Mouse (Mus musculus) retina, adult 2 months (tissue): Measurements from ENCODE around the gene Met.

ENCODE experiments used
- DNase-seq: peaks from one replicate; pipeline ENCODE4 v3.0.0-alpha.2; 2012; ENCODE audit warnings: low read depth, low spot score

The Met gene

DNA sequence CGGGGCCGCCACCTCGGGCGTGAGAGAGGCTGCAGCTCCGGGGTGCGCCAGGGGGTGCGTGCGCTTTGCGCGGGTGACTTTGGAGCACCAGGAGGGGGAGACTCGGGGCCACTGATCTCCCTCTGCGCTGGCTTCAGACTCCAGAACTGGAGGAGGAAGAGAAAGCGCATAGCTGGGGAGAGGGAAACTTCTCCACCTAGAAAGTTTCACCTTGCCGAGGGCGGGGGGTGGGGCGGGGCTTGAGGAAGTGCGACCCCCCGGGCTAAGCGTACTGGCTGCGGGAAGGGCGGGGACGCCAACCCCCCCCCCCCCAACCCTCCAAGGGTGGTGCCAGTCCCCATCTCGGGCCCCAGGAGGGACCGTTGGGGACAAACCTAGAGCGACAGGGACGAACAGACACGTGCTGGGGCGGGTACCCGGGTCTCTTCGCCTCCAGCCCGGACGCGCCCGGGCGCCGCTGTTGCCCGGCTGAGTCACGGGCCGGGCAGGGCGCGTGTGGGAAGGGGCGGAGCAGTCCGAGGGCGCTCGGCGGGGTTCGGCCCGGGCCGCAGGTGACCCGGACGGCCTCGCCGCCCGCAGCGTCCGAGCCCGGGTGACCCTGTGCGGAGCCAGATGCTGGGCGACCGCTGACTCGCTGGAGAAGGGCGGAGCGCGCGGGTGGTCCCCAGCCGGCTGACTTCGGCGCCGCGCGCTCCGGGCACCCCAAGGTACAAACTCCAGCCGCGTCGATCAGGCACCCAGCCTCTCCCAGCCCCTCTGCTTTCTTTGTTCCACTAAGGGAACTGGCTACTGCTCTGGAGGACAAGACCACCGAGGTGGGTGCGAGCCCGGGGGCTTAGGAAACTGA, at the start of gene Met:
Met (plus strand) TSS at position 367 of the 847 bp plus-strand sequence.
- no peak for DNase-seq

DNA sequence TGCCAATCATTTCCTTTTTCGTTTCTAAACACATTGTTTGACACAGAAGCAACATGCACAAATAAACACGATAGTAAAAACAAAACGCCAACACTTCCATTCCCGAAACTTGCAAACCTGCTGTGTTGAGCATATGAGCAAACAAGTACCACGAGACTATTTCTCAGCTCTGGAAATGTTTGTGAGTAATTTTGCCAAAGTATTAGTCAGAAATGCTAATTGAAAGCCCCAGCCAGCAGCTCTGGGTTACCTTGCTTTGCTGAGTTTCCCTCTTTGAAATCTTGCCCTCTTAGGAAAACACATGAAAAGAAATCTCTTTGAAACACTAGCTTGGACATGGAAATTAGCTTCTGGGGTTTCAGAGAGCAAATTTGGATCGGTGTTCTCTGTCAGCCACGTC, 45.4 kb upstream of the Met start:
- DNase-seq: no peak

DNA sequence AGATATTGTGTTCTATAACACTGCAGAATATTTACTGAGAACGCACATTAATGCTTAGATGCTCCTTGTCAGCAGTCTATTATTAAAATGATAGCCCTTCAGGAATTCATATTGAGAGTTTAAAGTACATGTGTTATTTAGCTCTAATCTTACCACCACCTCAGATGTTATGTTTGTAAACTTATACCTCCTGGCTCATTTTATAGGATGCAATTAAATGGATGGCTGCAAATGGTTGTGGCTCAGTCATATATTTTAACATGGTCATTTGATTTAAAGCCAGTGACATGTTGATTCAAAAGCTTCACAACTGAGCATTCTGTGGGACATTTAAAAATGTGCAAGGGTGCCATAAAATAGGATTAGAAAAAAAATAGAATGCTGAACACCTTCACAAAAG, 41.2 kb upstream of the Met start:
- no peak for DNase-seq

DNA sequence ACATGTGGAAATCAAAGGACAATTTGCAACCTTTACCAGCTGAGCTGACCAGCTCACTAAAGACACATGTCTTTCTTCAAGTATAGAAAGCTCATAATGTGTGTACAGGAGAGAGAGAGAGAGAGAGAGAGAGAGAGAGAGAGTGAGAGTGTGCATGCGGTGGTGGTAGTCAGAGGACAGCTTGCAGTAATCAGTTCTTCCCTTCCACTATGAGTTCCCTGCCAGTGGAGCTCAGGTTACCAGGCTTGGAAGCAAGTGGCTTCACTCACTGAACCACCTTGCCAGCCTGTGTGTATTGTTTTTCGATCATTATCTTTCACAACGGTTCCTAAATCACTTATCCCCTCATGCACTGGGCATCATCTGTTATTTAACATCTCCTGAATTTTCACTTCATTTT, 34.6 kb upstream of the Met start:
- DNase-seq: no peak

DNA sequence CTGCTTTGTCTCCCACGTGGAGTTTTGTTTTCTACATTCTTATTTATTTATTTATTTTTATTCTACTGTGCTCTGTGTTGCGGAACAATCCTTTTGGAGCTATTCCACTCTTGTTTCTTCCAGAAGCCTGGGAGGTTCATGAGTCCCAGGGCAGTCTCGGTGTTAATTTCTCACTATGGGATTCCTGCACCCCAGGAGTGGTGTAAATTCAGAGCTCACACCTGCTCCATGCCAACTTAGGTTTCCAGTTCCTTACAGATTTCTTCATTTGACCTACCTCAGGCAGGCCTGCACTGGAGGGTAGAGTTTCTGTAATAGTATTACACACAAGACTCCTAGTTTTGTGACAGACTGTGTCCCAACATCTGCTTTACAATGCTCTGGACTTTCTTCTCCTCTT, 34.0 kb upstream of the Met start:
- no peak for DNase-seq

DNA sequence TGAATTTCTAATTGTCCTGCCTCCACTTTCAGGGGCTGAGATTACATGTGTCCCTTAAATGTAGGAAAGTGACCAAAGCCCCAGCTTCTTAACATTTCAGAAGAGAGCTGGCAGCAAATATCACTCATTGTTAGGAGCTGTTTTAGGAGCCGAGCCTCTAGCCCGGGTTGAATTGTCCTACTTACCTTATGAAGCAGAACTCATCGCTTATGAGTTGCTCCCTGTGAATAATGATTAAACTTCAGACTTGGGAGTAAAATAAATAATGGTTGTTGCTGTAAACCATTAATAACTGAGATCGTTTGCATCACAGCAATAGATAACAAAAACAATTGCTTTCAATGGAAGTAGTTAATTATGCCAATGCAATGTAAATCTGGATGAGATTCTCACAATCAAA, 20.3 kb upstream of the Met start:
- DNase-seq: no peak

DNA sequence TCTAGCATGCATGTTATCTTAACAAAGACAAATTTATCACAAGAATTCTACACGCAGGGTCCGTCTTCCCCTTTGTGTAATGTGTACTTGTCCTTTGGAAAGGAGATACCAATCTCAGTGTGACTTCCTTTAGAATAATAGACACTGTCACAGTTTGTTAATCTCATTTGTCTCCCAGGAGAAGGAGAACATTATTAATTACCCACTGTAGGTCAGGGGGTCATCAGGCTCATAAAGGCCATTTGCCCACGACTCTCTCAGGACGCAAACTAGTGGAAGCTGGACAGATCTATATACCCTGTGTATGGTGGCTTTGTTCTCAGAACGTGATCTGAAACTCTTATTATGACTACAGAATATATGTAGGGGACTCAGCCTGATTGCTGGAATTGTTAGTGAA, 12.3 kb upstream of the Met start:
- DNase-seq: no peak

DNA sequence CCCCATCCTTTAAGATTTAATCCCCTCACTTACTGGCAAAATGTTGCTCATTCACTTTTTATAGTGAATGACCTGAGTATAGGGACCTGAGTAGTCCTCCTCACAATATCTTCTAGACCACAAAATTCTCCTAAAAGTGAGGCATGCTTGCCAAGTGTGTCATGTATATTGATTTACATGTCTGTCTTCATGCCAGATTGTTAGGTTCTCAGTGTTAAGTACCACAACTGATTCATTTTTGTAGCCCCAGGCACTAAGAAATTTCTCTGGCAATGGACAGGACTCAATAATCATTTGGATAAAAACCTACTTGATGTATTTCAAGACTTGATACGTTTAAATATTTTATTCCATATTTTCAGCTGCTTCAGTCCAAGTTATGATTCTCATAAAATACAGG, 8.5 kb upstream of the Met start:
- DNase-seq: no peak

DNA sequence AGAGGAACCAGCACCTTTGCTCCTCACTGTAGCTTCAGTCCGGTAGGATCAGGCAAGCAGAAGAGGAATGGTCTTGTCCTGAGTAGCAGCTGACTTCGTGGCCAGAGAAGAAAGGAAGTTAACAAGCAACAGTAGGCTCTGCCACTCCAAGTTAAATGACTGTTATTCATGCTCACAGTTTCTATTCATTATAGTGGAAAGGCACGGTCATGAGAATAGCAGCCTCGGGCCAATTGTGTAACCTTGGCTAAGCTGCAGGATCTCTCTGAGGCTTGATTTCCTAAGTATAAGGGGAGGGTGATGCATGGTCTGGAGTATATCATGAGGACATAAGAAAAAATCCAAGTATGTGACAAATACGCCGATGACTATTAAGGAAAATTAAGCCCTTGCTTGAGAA, 4.0 kb upstream of the Met start:
- DNase-seq: no peak

DNA sequence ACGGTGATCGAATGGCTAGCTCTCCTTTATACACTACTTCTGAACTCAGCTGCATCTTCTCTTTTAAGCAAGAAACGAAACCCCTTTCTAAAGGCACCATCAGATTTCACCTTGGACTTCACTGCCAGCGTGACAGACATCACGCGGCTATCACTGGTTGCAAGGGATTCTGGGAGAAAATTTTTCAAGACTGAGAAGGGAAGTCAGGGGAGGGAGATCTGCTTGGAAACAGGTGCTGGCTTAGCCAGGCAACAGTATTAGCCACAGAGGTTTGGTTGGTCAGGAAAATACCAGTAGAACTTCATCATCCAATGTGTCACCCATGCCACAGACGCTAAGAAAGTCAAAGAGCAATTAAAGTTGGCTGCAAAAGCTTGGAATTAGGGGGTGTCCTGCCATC, 2.2 kb upstream of the Met start:
- no peak for DNase-seq

DNA sequence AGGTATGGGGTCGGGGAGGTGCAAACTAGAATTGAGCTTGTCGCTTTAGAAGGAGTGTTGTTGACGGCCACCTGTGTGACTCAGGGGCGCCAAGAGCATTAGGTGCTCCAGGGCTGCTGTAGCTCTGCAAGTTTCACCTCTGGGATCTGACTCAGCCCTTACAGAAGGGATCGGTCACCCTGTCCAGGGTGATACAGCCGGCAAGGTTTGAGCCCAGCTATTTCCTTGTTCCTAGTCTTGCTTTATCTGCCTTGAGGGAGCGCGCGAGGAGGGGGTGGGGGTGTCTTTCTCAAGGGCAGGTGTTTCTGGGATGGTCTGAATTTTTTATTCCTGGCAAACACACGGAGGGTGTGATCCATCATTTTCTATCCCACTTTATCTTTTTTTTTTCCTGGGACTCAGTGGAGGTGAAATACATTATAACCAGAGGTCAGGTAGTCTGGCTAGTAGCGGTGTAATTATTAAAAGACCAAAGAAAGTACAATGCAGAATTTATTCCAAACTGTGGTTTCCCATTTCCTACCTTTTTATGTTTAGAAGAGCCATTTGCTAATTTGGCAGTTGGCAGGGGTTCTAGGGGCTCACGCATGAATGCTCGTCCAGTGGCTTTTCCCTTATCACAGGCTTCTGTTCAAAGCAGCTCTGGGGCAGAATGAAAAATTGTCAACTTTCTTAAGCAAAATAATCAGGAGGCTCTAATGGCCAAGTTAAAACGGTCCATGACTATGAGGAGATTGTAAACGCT, 853 bp downstream of the Met start:
- no peak for DNase-seq

DNA sequence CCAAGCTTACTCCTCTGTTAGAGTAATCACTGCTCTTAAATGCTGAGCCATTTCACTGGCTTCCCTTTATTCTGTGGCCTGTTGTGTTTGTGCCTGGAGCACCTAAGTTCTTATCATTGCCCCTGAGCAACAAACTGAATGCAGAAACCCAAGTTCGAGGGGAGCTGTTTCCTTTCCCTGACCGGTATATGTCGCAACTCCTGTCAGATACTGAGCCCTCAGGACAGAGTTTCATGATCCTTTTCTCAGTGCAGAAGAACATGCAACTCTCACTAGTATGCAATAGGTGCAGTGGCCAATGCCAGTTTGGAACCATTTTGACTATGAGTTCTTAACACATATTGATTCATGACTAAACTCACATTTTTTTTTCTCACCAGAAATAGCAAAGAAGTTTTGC, 2.9 kb downstream of the Met start:
- no peak for DNase-seq

DNA sequence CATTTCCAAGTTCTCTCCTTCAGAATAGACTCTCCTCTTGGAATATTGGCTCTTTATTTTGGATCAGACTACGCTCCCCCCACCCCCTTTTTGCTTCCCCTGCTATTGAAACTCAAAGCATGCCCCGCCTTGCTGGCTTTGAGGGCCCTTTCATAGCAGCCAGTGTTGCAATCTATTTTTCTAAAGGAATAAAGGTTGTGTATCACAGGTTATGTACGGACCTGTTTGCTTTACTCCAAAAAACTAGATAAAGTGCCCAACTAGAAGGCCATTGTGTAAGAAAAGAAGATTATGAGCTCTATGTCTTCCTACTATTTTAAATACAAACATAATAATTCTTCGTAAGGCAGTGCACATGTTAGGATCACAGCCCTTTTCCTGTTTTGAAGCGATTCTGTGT, 5.4 kb downstream of the Met start:
- DNase-seq: no peak

DNA sequence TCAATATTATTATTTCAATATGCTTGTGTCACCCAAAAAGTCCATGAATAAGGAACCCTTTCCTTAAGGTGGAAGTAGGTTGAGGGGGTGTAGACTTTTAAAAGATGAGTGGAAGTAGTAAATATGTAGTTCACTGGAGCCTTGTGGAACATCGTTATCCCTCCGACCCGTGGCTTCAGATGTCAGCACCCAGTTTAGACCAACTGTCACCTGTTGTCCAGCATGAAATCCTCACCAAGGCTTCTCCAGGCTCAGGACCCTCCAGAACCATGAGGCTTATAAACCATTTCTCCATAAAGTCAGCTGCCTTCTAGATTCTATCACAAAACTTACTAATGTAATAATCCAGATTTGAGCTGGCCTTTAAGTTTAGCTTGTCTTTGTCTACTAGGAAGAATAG, 9.5 kb downstream of the Met start:
- DNase-seq: no peak

DNA sequence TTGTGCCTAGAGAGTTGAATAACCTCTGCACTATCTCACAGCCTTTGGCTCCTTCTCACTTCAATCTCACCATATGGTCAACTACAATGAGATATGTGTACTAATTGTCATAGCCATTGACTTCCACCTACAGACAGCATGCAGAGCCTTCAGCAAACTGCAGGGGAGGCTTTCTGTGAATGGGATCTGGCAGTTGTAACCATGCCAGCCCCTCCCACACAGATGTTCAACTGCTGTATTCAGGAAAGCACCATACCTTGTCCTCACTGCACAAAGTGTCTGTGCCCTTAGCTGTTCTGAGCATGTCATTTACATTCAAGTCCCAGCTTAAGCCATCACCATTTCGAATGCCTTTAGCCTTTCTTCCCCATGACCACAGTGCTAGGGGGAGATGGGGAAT, 14.2 kb downstream of the Met start:
- no peak for DNase-seq

DNA sequence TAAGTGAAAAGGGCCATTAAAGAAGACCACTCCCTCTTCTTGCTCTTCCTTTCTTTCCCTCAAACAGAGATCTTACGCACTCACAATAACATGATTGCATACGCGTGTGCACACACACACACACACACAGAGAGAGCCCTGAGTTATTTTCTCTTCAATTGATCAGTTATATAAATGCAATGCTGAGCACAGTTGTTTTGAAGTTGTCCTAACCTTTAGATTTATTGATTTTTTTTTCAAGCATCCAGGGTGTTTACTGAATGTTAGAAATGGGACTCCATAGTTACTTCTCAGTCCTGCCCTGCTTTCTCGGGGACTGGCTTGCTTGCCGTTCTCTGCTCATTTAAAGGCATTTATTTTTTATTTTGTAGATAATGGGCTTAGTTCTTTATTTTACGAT, 14.7 kb downstream of the Met start:
- DNase-seq: no peak

DNA sequence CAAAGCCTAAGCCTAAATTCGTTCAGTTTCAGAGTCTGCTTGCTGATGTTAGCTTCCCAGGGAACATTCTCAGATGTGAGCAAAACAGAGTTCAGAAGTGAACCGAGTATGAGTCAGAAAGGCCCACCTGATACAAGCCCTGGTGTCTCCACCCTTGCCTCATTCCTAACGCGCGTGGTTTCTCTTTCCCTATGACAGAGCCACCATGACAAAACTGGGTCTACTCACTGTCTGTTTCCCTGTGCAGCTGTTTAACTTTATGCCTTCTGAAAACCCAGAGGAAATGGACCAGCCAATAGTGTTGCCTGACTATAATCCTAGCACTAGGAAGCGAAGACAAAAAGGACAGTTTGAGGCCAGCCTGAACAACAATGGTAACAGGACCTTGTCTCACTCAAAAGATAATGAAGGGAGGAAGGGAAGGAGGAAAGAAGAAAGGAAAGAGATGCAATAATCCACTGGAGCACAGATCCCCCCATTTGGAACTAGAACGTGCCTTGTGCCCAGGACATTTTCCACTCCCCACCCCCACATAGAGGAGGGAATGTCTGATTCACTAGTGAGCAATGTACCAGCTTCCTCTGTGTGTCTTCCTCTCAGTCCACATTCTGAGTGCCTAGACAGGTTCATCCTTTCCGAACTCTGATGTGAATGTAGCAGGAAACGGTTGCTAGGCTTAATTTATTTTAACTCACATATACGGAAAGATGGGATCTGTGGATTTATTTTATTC, 15.4 kb downstream of the Met start:
- DNase-seq: no peak

DNA sequence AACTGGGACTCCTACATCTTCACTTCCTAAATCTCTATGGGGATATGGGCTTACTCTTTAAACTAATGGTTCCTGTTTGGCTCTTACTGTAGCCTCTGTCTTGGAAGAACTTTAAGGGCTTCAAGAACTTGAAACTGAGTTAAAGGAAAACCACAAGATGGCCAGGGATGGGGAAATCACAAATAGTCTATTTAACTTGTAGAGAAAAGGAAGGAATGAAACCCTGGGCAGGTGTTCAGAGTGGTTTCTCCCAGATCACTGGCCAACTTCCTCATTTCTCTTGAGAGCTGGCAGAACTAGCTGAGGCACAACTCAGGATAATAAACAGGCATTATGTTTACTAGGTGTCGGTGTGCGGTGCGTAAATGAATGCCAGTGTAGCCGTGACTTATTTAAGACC, 17.5 kb downstream of the Met start:
- no peak for DNase-seq

DNA sequence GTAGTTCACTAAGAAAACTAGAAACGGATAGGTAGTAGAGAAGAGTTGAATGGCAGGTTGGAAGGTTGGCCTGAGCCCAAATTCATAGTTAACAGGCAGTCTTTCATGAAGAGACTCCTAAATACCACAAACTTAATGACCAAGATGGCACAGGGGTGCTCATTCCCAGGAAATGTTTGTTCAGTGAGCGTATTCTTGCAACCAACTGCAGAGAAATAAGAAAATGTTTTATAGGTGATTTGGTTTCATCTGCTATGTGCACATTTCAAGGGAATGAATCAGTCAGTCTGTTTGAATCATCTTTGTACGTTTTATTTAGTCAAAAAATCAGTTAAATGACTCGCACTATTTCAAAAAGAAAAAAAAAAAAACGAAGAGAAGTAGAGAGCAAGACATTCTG, 21.6 kb downstream of the Met start:
- DNase-seq: no peak

DNA sequence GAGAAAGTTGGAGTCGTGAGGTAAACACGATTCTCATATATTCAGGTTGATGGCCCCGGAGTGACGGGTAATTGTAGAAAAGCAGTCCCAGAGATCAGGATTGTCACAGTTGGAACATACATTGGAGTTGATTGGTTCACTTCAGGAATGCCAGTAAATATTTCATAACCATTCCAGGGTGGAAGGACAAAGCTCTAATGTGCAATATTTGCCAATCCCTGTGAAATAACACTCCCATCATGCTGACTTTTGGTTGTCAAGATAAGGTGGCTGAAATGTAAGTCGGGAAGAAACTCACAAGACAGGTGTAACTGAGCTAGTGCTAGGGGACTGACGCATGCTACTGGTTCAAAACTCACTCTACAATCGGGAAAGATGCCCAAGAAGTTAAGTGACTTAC, 22.2 kb downstream of the Met start:
- no peak for DNase-seq

DNA sequence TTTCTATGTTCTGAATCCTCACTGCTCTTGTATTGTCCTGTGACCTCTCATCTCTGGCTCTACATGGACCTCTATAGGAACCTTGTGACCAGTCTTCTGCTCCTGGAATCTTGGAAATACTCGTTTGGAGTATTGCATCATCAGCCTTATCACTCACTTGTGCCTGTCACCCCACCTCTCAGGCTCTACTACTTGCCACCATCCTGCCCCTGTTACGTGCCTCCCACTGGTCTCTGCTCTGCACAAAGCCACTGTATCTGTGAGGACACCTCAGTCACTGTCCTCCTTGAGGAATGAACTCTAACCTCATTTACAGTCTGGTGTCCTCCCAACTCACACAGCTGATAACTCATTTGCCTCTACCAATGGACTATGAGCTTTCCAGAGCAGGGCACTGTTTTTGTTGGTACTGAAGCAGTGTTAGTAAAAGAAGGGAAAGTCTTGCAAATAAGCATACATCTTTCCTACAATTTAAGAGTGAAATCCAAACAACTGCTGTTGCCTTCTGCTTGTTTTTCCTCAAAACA, 24.8 kb downstream of the Met start:
- DNase-seq: no peak

DNA sequence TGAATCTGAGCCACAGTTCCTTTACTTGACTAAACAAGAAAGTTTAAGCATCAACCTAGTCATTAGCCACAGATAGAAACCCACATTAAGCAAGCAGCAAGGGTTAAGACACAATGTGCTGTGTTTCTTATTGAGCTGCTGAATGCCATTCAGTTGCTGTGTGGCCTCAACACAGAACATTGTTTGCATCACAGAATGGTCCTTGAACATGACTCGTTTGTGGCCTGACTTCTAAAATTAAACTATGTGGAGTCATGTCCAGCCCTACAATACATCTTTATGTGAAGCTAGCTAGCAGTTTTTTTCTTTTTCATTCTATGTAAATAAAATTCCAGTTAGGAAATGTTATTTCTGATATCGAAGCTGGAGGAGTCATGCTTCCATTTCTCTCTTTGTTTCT, 27.2 kb downstream of the Met start:
- no peak for DNase-seq
